Mouse (Mus musculus) liver, postnatal 0 days (tissue): Measurements from ENCODE around the gene Swap70. TPM values are rescaled to one million over a fixed set of nuclear protein-coding genes. Genes with fewer than 3 reads are reported as not detected.
A peak's percentile ranks its signal among the peaks of the same experiment; 100 is the strongest.

Source experiments
- ATAC-seq: fragments of 200-750 bp; cut with Nextera tagmentation; 2 replicates; pipeline ENCODE4 v1.8.0; 2017; ENCODE audit warnings: mild to moderate bottlenecking, moderate library complexity
- DNase-seq: peaks from one replicate; pipeline ENCODE4 v3.0.0-alpha.2; 2016
- H3K27ac ChIP-seq: fragments of 300-500 bp; sonication (generic); 2 replicates; pipeline ENCODE4 v1.5.1; 2014; ENCODE audit warnings: antibody characterized with exemption, moderate library complexity, mild to moderate bottlenecking, low read depth
- H3K27me3 ChIP-seq: fragments of 300-500 bp; sonication (generic); 2 replicates; pipeline ENCODE4 v1.6.1; 2014; ENCODE audit warnings: low read length, control low read depth, mixed read lengths; ENCODE audit not compliant: insufficient read depth
- H3K36me3 ChIP-seq: fragments of 300-500 bp; sonication (generic); replicated peaks from 2 replicates; pipeline ENCODE4 v1.6.1; 2014; ENCODE audit warnings: mild to moderate bottlenecking, control low read depth, low read length, moderate library complexity, mixed read lengths; ENCODE audit not compliant: insufficient read depth
- H3K4me1 ChIP-seq: fragments of 300-500 bp; sonication (generic); 2 replicates; pipeline ENCODE4 v1.6.1; 2014; ENCODE audit warnings: antibody characterized with exemption, mild to moderate bottlenecking, control low read depth; ENCODE audit not compliant: insufficient read depth
- H3K4me2 ChIP-seq: fragments of 300-500 bp; sonication (generic); 2 replicates; pipeline ENCODE4 v1.6.1; 2014; ENCODE audit warnings: low read depth, mild to moderate bottlenecking, low read length, moderate library complexity, mixed read lengths
- H3K4me3 ChIP-seq: fragments of 300-500 bp; sonication (generic); 2 replicates; pipeline ENCODE4 v1.5.1; 2014; ENCODE audit warnings: low read depth, low read length
- H3K9ac ChIP-seq: fragments of 300-500 bp; sonication (generic); replicated peaks from 2 replicates; pipeline ENCODE4 v1.6.1; 2014; ENCODE audit warnings: mild to moderate bottlenecking, moderate library complexity
- H3K9me3 ChIP-seq: fragments of 300-500 bp; sonication (generic); 2 replicates; pipeline ENCODE4 v1.6.1; 2016; ENCODE audit warnings: mild to moderate bottlenecking, control low read depth, low read length, mixed read lengths
- CTCF ChIP-seq: sonication (generic); IDR thresholded peaks from 2 replicates; pipeline ENCODE4 v1.5.1; 2016; ENCODE audit warnings: antibody characterized with exemption, low read depth
- EP300 ChIP-seq: IDR thresholded peaks from 2 replicates; pipeline ENCODE4 v1.6.1; 2016; ENCODE audit warnings: antibody characterized with exemption, low read depth, mild to moderate bottlenecking
- WGBS: fragments of 180-500 bp; shearing (Covaris S2); extraction: QIAGEN DNeasy Blood & Tissue Kit; methylation state at CpG from one replicate; pipeline ENCODE4 v1.1.7; 2014; ENCODE audit not compliant: insufficient replicate concordance; 5-methylcytosine and 5-hydroxymethylcytosine counted together
- polyA plus RNA-seq: library from polyadenylated mRNA; unstranded; fragments of >200 nt; fragmentation: Nextera tagmentation; extraction: Ambion mirVana; gene quantifications from 2 replicates; pipeline ENCODE4 v1.2.1, GENCODE M21; 2015

Swap70 gene
- polyA plus RNA-seq, 1 experiment from 2014 or later, result 7.2 TPM

- WGBS, result 88% methylated on average over 12 of the region's 12 CpGs
Measured at GRCm38 (mm10) chr7:110285076-110285848, 63.8 kb downstream of the Swap70 start.

GRCm38 (mm10) chr7:110285849-110286151 lies 64.3 kb downstream of the Swap70 start:
- WGBS, result 72% methylated on average over 3 of the region's 3 CpGs
- TF ChIP-seq EP300, result no peak
- no peak for TF ChIP-seq CTCF

More at GRCm38 (mm10) chr7:110285076-110285848, 63.8 kb downstream of the Swap70 start:
- Histone ChIP-seq H3K4me1 (no peaks in the 10 kb centered on the region), H3K27ac (no peak overlapping the region), H3K9ac (no peak overlapping the region), H3K4me2 (no peak overlapping the region), H3K9me3 (no peaks in the 10 kb centered on the region), H3K27me3 (no peaks in the 10 kb centered on the region), H3K36me3 (peaks cover 11% of the 10 kb centered on the region), H3K4me3 (no peak overlapping the region)
- TF ChIP-seq CTCF (no peak), EP300 (no peak)
- no peak for DNase-seq
- ATAC-seq, result no peak

GRCm38 (mm10) chr7:110286198-110286732 lies 64.8 kb downstream of the Swap70 start:
- no peak overlapping the region for H3K9ac ChIP-seq
- no peak overlapping the region for H3K4me2 ChIP-seq
- H3K27ac ChIP-seq, result no peak overlapping the region
- DNase-seq (no peak), ATAC-seq (0 out of 2 replicates have a peak, but pooled peaks have one; percentile 13)
- H3K4me3 ChIP-seq, result no peak overlapping the region
- peaks cover 3% of the 10 kb centered on the region for H3K36me3 ChIP-seq
- no peaks in the 10 kb centered on the region for H3K9me3 ChIP-seq
- WGBS, result 64% methylated on average over 8 of the region's 8 CpGs
- TF ChIP-seq EP300 (no peak), CTCF (no peak)
- H3K27me3 ChIP-seq, result no peaks in the 10 kb centered on the region
- H3K4me1 ChIP-seq, result no peaks in the 10 kb centered on the region

More at GRCm38 (mm10) chr7:110285849-110286151, 64.3 kb downstream of the Swap70 start:
- ATAC-seq, result no peak
- no peaks in the 10 kb centered on the region for H3K27me3 ChIP-seq
- no peak for DNase-seq
- H3K27ac ChIP-seq, result no peak overlapping the region
- H3K36me3 ChIP-seq, result peaks cover 7% of the 10 kb centered on the region
- no peak overlapping the region for H3K4me3 ChIP-seq
- H3K9me3 ChIP-seq, result no peaks in the 10 kb centered on the region
- H3K9ac ChIP-seq, result no peak overlapping the region
- H3K4me1 ChIP-seq, result no peaks in the 10 kb centered on the region
- no peak overlapping the region for H3K4me2 ChIP-seq

GRCm38 (mm10) chr7:110286838-110287475 lies 65.4 kb downstream of the Swap70 start:
- H3K9me3 ChIP-seq, result no peaks in the 10 kb centered on the region
- H3K4me2 ChIP-seq, result no peak overlapping the region
- ATAC-seq, result peak; percentile 73
- 11% methylated on average over 12 of the region's 12 CpGs for WGBS
- H3K4me3 ChIP-seq, result no peak overlapping the region
- no peaks in the 10 kb centered on the region for H3K4me1 ChIP-seq
- H3K9ac ChIP-seq, result no peak overlapping the region
- H3K36me3 ChIP-seq, result no peaks in the 10 kb centered on the region; the same call in 1 of the 2 replicates
- H3K27ac ChIP-seq, result 0 out of 2 replicates have a peak overlapping the region, but pooled peaks have one; percentile 24
- DNase-seq, result peak; percentile 85
- no peaks in the 10 kb centered on the region for H3K27me3 ChIP-seq
- peak; percentile 93 for TF ChIP-seq CTCF
- no peak for TF ChIP-seq EP300

- WGBS, result 43% methylated on average over 8 of the region's 8 CpGs
- no peaks in the 10 kb centered on the region for H3K9me3 ChIP-seq
- ATAC-seq (peak; percentile 22), DNase-seq (peak; percentile 34)
- H3K27ac ChIP-seq, result peak overlapping the region; percentile 48; the same call in 1 of the 2 replicates
- H3K27me3 ChIP-seq, result no peaks in the 10 kb centered on the region
- H3K36me3 ChIP-seq, result no peaks in the 10 kb centered on the region; the same call in 1 of the 2 replicates
- H3K9ac ChIP-seq, result no peak overlapping the region
- no peaks in the 10 kb centered on the region for H3K4me1 ChIP-seq
- TF ChIP-seq CTCF (no peak), EP300 (0 out of 2 replicates have a peak, but pooled peaks have one; percentile 20)
- H3K4me3 ChIP-seq, result no peak overlapping the region
- no peak overlapping the region for H3K4me2 ChIP-seq
Measured at GRCm38 (mm10) chr7:110287476-110288071, 66.1 kb downstream of the Swap70 start.

GRCm38 (mm10) chr7:110288191-110288604 lies 66.7 kb downstream of the Swap70 start:
- Histone ChIP-seq H3K27me3 (no peaks in the 10 kb centered on the region), H3K9me3 (no peaks in the 10 kb centered on the region), H3K9ac (no peak overlapping the region), H3K4me2 (no peak overlapping the region), H3K4me1 (no peaks in the 10 kb centered on the region), H3K27ac (peak overlapping the region; percentile 48; the same call in 1 of the 2 replicates), H3K36me3 (no peaks in the 10 kb centered on the region; the same call in 1 of the 2 replicates), H3K4me3 (no peak overlapping the region)
- no peak for DNase-seq
- ATAC-seq, result no peak
- TF ChIP-seq EP300, result no peak
- TF ChIP-seq CTCF, result no peak
- 79% methylated on average over 4 of the region's 4 CpGs for WGBS
